Mouse (Mus musculus) CH12.LX (cell line): ENCODE measurements at regions not wholly inside any gene's neighbourhood (a gene's known extent, or its start where the extent isn't known, plus 50 kb on each side); places are given as distances from the start of the nearest gene placed in this dataset.

ENCODE experiments used
- DNase-seq: peaks from one replicate; pipeline ENCODE4 v3.0.0-alpha.2; 2013; ENCODE audit errors: extremely low read depth
- H3K27ac ChIP-seq: 2 replicates; pipeline ENCODE4 v1.5.1; 2012; ENCODE audit warnings: low read depth, mild to moderate bottlenecking, control low read depth, moderate library complexity; ENCODE audit not compliant: insufficient read depth
- H3K27me3 ChIP-seq: replicated peaks from 2 replicates; pipeline ENCODE3; 2012; ENCODE audit warnings: inconsistent platforms
- H3K36me3 ChIP-seq, 2 experiments: replicated peaks in 1 of 2; 2 replicates each; pipeline versions ENCODE3 to v1.6.1; 2012; ENCODE audit warnings: inconsistent platforms in 1 of 2, low read length in 1 of 2, mild to moderate bottlenecking in 1 of 2, mixed read lengths in 1 of 2, moderate library complexity in 1 of 2; ENCODE audit not compliant: control insufficient read depth in 1 of 2, insufficient read depth in 1 of 2
- H3K4me1 ChIP-seq, 2 experiments: 2 replicates each; pipeline ENCODE4 v1.6.1; 2012; ENCODE audit warnings: inconsistent platforms in 1 of 2, moderate library complexity in 1 of 2; ENCODE audit not compliant: insufficient read depth in 2 of 2, control insufficient read depth in 1 of 2
- H3K4me2 ChIP-seq: 2 replicates; pipeline ENCODE4 v1.6.1; 2012; ENCODE audit warnings: low read depth, mild to moderate bottlenecking, control low read depth; ENCODE audit not compliant: poor library complexity, insufficient read depth, severe bottlenecking
- H3K4me3 ChIP-seq, 3 experiments: fragments of 150-350 bp in 1 of 3; sonication (generic) in 1 of 3; replicated peaks in 1 of 3; 2 replicates each; pipeline versions ENCODE3 to v1.5.1; 2011 to 2012; ENCODE audit warnings: low read depth in 2 of 3, low read length in 2 of 3, mild to moderate bottlenecking in 2 of 3, moderate library complexity in 2 of 3, control low read depth in 1 of 3, improper control_type of control experiment in 1 of 3, inconsistent platforms in 1 of 3, mixed read lengths in 1 of 3; ENCODE audit not compliant: poor library complexity in 1 of 3
- H3K79me2 ChIP-seq: replicated peaks from 2 replicates; pipeline ENCODE4 v1.6.1; 2012; ENCODE audit warnings: mild to moderate bottlenecking, moderate library complexity; ENCODE audit not compliant: control insufficient read depth, poor library complexity, insufficient read depth, severe bottlenecking; ENCODE audit errors: extremely low read depth
- H3K9ac ChIP-seq: 2 replicates; pipeline ENCODE4 v1.6.1; 2012; ENCODE audit warnings: low read depth, mild to moderate bottlenecking, control low read depth, moderate library complexity; ENCODE audit not compliant: insufficient read depth
- H3K9me3 ChIP-seq: replicated peaks from 2 replicates; pipeline ENCODE3; 2012; ENCODE audit warnings: low read length, inconsistent platforms, mixed read lengths
- CHD1 ChIP-seq: IDR thresholded peaks from 2 replicates; pipeline ENCODE4 v1.6.1; 2012; ENCODE audit warnings: low read depth, low read length, improper control_type of control experiment, inconsistent platforms
- CHD2 ChIP-seq: IDR thresholded peaks from 2 replicates; pipeline ENCODE4 v1.6.1; 2011; ENCODE audit warnings: low read length, improper control_type of control experiment
- EP300 ChIP-seq: IDR thresholded peaks from 2 replicates; pipeline ENCODE4 v1.6.1; 2011; ENCODE audit warnings: low read length, improper control_type of control experiment
- JUN ChIP-seq: IDR thresholded peaks from 2 replicates; pipeline ENCODE4 v1.6.1; 2011; ENCODE audit warnings: low read depth, mild to moderate bottlenecking, low read length, improper control_type of control experiment, moderate library complexity; ENCODE audit not compliant: insufficient read depth
- JUND ChIP-seq: conservative IDR thresholded peaks from 2 replicates; pipeline ENCODE4 v1.6.1; 2011; ENCODE audit warnings: low read depth, low read length, improper control_type of control experiment
- KAT2A ChIP-seq: IDR thresholded peaks from 2 replicates; pipeline ENCODE4 v1.6.1; 2012; ENCODE audit warnings: low read length, improper control_type of control experiment, inconsistent platforms; ENCODE audit not compliant: insufficient replicate concordance
- MAFK ChIP-seq: IDR thresholded peaks from 2 replicates; pipeline ENCODE4 v1.6.1; 2011; ENCODE audit warnings: low read length, improper control_type of control experiment; ENCODE audit not compliant: insufficient replicate concordance
- MAZ ChIP-seq: IDR thresholded peaks from 2 replicates; pipeline ENCODE4 v1.6.1; 2012; ENCODE audit warnings: low read depth, mild to moderate bottlenecking, inconsistent platforms, low read length, improper control_type of control experiment, moderate library complexity
- MEF2A ChIP-seq: IDR thresholded peaks from 2 replicates; pipeline ENCODE4 v1.6.1; 2014; ENCODE audit warnings: low read depth, mild to moderate bottlenecking, inconsistent platforms, low read length, improper control_type of control experiment, borderline replicate concordance
- MXI1 ChIP-seq: IDR thresholded peaks from 2 replicates; pipeline ENCODE4 v1.6.1; 2011; ENCODE audit warnings: mild to moderate bottlenecking, low read depth, low read length, improper control_type of control experiment
- NELFE ChIP-seq: IDR thresholded peaks from 2 replicates; pipeline ENCODE4 v1.6.1; 2011; ENCODE audit warnings: low read depth, low read length, improper control_type of control experiment
- RCOR1 ChIP-seq: conservative IDR thresholded peaks from 2 replicates; pipeline ENCODE4 v1.6.1; 2012; ENCODE audit warnings: low read depth, mild to moderate bottlenecking, inconsistent platforms, low read length, improper control_type of control experiment
- SIN3A ChIP-seq: IDR thresholded peaks from 2 replicates; pipeline ENCODE4 v1.6.1; 2012; ENCODE audit warnings: low read length, improper control_type of control experiment, inconsistent platforms
- UBTF ChIP-seq: IDR thresholded peaks from 2 replicates; pipeline ENCODE4 v1.6.1; 2012; ENCODE audit warnings: low read depth, mild to moderate bottlenecking, inconsistent platforms, low read length, improper control_type of control experiment, moderate library complexity
- USF1 ChIP-seq: IDR thresholded peaks from 2 replicates; pipeline ENCODE4 v1.6.1; 2014; ENCODE audit warnings: low read depth, mild to moderate bottlenecking, inconsistent platforms, low read length, improper control_type of control experiment
- ZMIZ1 ChIP-seq: IDR thresholded peaks from 2 replicates; pipeline ENCODE4 v1.6.1; 2012; ENCODE audit warnings: low read depth, mild to moderate bottlenecking, inconsistent platforms, low read length, improper control_type of control experiment
- dilution Hi-C: fragments of 300-500 bp; cut with MboI; formaldehyde crosslinking; loops from 2 replicates; pipeline ENCODE4 v1.14.3; 2020; ENCODE audit warnings: low sequenced_read_pairs; ENCODE audit not compliant: extremely low pct_unique_long_range_greater_than_20kb, extremely low pct_ligation_motif_present
- in situ Hi-C: fragments of 300-500 bp; cut with MboI; formaldehyde crosslinking; loops from 3 replicates; pipeline ENCODE4 v1.14.3; 2019; ENCODE audit warnings: low sequenced_read_pairs, low pct_ligation_motif_present, low pct_unique_long_range_greater_than_20kb, mixed read lengths

GRCm38 (mm10) chr11:22420003-22420723 is 78.1 kb upstream of the Ehbp1 start:
- Histone ChIP-seq H3K4me1 (no peaks in the 10 kb centered on the region), H3K36me3 (no peaks in the 10 kb centered on the region), H3K9ac (no peak overlapping the region), H3K4me2 (no peak overlapping the region), H3K27ac (no peak overlapping the region)
- dilution Hi-C loops, result no loop called here
- no peak for TF ChIP-seq SIN3A
- no peak for TF ChIP-seq ZMIZ1
- TF ChIP-seq CHD1, result no peak
- no peak for TF ChIP-seq NELFE
- no peak for TF ChIP-seq MAZ
- TF ChIP-seq USF1, result no peak
- TF ChIP-seq MXI1, result no peak
- no peak for TF ChIP-seq MAFK
- no peak for TF ChIP-seq KAT2A
- no peak for TF ChIP-seq MEF2A
- no peak for TF ChIP-seq CHD2
- TF ChIP-seq JUN, result no peak
- TF ChIP-seq RCOR1, result no peak
- TF ChIP-seq, all 38 proteins: peak for 0
- DNase-seq, result no peak
- in situ Hi-C loops, result no loop called here
- no peaks in the 10 kb centered on the region for H3K27me3 ChIP-seq
- H3K79me2 ChIP-seq, result no peaks in the 10 kb centered on the region
- H3K4me3 ChIP-seq, result no peak overlapping the region
- H3K9me3 ChIP-seq, result no peaks in the 10 kb centered on the region

GRCm38 (mm10) chr11:22421762-22422161 is 79.7 kb upstream of the Ehbp1 start:
- Histone ChIP-seq H3K36me3 (no peaks in the 10 kb centered on the region), H3K9me3 (no peaks in the 10 kb centered on the region), H3K79me2 (no peaks in the 10 kb centered on the region), H3K27ac (no peak overlapping the region), H3K27me3 (no peaks in the 10 kb centered on the region), H3K9ac (no peak overlapping the region)
- DNase-seq, result no peak
- dilution Hi-C loops, result no loop called here
- TF ChIP-seq JUND, result no peak
- TF ChIP-seq UBTF, result no peak
- TF ChIP-seq EP300, result no peak
- TF ChIP-seq, all 38 proteins: peak for 0
- Histone ChIP-seq H3K4me3 (no peak overlapping the region), H3K4me2 (no peak overlapping the region), H3K4me1 (no peaks in the 10 kb centered on the region)
- in situ Hi-C loops, result no loop called here
